Mouse (Mus musculus): ENCODE results near the gene Rps11. TPM values are rescaled to one million over a fixed set of nuclear protein-coding genes. Genes with fewer than 3 reads are reported as not detected.
"Not testable (repeated sequence)": the region's sequence is repeated elsewhere in the genome, so short reads cannot be mapped to it uniquely, and the experiment has no call there.

The Rps11 gene
- total RNA-seq, 1 experiment from 2014 or later = 1,649 TPM

DNA sequence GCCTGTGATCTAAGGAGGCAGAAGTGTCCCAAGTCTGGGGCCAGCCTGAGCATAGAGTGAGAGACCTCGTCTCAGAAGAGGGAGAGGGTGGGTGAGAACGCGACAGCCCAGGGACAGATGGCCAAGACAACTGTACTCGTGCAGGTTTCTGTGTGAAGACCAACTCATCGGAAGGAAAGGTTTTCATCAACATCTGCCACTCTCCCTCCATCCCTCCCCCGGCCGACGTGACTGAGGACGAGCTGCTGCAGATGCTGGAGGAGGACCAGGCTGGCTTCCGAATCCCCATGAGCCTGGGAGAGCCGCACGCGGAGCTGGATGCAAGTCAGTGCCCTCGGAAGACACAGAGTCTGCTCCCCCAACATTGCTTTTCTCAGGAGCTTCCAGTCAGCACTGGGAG lies 33.2 kb upstream of the Rps11 start:
- no peak for ATAC-seq (replicated peaks in 1 of 2; ENCODE audit: insufficient read depth in 1 of 2, low FRiP score in 2 of 2, low TSS enrichment in 1 of 2, low read depth in 1 of 2, poor library complexity in 2 of 2, severe bottlenecking in 2 of 2)

DNA sequence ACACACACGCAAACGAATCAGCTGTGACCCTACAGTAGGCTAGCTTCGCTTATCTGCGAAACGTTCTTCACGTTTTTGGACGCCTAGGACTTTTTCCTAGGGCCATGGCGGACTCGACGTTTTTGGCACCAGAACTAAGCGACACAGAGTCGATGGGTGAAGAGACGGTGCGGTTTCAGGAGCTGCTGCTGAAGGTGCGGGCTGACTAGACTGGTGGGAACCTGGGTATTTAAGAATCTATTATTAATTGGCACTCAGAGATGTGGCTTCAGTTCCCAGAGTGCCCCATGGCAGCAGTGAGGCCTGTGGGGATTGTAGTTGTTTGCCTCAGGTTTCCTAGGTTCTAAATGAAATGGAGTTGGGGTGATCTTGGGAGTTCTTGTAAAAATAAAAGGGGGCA lies 32.0 kb upstream of the Rps11 start:
- ATAC-seq (replicated peaks in 1 of 2; ENCODE audit: insufficient read depth in 1 of 2, low FRiP score in 2 of 2, low TSS enrichment in 1 of 2, low read depth in 1 of 2, poor library complexity in 2 of 2, severe bottlenecking in 2 of 2) = no peak

DNA sequence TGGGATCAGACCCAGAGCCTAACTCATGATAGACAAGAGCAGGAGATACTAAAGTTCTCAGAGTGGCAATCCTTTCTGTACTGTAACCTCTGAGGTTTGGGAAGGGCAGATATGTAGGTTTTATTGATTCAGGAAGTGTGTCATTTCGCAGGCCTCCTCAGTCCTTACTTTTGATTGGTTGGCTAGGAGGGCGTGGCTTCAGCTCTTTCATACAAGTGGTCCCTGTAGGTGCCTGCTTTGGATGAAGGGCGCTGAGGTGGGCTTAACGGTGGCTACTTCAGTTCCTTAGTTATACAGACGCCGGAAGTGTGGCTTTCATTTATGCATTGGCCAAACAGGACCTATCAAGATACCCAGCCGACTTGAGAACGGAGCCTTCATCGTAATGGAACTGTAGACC lies 31.4 kb upstream of the Rps11 start:
- ATAC-seq (replicated peaks in 1 of 2; ENCODE audit: insufficient read depth in 1 of 2, low FRiP score in 2 of 2, low TSS enrichment in 1 of 2, low read depth in 1 of 2, poor library complexity in 2 of 2, severe bottlenecking in 2 of 2) = no peak

DNA sequence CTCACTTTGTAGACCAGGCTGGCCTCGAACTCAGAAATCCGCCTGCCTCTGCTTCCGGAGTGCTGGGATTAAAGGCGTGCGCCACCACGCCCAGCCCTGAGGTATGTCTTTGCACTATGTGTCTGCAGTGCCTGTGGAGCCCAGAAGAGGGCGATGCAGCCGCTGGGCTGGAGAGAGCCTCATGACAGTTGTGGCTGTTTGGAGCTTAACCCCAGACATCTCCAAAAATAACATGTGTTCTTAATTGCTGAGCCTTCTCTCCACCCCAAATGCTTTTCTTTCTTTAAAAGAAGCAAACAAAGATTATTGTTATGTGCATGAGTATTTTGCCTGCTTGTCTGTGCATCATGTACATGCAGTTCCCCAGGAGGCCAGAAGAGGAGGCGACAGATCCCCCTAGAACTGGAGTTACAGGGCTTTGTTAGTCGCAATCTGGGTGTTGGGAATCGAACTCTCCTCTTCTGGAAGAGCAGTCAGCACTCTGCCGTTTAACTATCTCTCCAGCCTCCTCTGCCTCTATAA lies 30.8 kb upstream of the Rps11 start:
- no peak for ATAC-seq (replicated peaks in 1 of 2; ENCODE audit: insufficient read depth in 1 of 2, low FRiP score in 2 of 2, low TSS enrichment in 1 of 2, low read depth in 1 of 2, poor library complexity in 2 of 2, severe bottlenecking in 2 of 2)

DNA sequence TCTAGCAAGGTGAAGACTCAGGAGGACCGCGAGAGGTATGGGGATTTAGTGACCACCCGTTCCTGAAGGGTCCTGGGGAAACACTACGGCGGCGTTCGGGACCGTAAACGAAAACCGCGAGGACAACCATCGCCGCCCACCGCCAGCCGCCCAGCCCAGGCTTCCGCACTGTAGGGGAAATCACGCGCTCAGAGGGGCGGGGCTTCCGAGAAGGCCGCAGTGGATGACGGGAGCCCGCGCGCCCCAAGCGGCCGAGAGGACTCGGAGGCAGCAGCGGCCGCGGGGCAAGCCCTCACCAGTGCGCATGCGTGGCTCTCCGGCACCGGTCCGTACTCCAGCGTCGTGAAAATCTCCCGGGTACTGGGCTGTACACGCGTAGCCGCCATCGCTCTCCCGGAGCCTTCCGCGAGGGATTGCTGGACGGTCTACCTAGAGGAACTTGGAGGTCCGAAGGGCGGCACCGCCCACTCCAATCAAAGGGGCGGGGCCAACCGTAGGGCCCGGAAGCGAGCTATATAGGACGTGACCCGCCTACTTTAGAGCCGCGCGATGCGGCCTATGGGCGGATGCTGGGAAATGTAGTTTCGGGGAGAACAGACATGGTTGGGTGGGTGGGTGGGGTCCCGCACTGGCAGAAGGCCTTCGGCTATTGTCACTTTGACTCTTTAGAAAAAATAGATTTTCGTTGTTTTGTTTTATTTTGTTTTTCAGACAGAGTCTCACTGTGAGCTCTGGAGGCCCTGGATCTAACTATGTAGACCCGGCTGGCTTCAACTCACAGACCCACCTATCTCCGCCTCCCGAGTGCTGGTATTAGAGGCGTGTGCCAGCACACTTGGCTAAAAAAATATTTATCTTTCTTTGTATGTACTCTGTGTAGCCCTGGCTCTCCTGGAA lies 30.1 kb upstream of the Rps11 start, which contains the start of the genes Pih1d1 and Aldh16a1:
Pih1d1 (plus strand) TSS at position 208 of the 897 bp plus-strand sequence.
Aldh16a1 (minus strand) TSS at position 489 of the 897 bp plus-strand sequence.
- peak; percentile 93 to 94 for ATAC-seq (replicated peaks in 1 of 2; ENCODE audit: insufficient read depth in 1 of 2, low FRiP score in 2 of 2, low TSS enrichment in 1 of 2, low read depth in 1 of 2, poor library complexity in 2 of 2, severe bottlenecking in 2 of 2)

DNA sequence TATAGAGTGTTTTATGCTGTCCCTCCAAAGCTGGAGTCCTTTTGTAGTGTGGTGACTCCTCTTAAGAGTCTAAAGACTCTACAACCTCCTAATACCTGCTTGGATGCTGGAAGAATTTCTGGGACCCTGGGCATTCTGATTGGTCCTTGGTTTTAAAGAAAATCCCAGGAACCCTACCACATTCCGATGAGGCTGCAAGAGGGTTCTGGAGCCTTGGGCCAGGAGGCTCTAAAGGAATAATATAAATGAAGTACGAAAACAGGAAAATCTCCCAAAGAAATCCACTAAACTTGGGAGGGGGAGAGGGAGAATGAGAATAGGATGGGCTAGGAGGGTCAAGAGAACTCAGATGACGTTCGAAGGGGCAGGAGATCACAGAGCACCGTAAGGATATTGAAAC lies 29.3 kb upstream of the Rps11 start:
- no peak for ATAC-seq (replicated peaks in 1 of 2; ENCODE audit: insufficient read depth in 1 of 2, low FRiP score in 2 of 2, low TSS enrichment in 1 of 2, low read depth in 1 of 2, poor library complexity in 2 of 2, severe bottlenecking in 2 of 2)

DNA sequence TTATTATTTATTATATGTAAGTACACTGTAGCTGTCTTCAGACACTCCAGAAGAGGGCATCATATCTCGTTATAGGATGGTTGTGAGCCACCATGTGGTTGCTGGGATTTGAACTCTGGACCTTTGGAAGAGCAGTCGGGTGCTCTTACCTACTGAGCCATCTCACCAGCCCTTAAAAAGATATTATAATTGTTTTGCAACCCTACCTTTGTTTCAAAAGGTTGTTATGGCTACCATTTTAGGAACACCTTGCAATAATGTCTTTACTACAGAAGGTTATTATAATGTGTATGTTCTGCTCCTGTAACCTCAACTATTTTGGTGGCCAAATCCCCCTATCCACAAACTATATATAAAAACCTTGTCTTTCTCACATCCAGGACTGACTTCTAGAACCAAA lies 28.8 kb upstream of the Rps11 start:
- ATAC-seq (replicated peaks in 1 of 2; ENCODE audit: insufficient read depth in 1 of 2, low FRiP score in 2 of 2, low TSS enrichment in 1 of 2, low read depth in 1 of 2, poor library complexity in 2 of 2, severe bottlenecking in 2 of 2) = not testable (repeated sequence)

DNA sequence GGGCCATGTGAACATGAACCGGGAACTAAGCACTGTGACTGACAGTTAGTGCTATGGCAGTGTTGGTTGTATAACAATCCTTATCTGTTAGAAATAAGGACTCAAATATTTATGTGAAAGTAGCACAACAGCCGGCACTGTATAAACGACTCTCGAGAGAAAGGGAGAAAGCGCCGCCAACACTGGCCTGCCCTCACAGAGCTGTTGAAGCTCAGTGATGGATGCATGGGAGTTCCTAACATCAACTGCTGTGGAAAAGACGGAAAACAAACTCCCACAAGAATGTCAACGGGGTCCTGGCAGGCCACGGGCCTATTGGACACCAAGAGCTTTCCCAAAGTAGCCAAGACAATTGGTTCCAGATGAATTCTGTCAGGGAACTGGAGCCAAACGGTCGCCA lies 27.1 kb upstream of the Rps11 start:
- no peak for ATAC-seq (replicated peaks in 1 of 2; ENCODE audit: insufficient read depth in 1 of 2, low FRiP score in 2 of 2, low TSS enrichment in 1 of 2, low read depth in 1 of 2, poor library complexity in 2 of 2, severe bottlenecking in 2 of 2)

DNA sequence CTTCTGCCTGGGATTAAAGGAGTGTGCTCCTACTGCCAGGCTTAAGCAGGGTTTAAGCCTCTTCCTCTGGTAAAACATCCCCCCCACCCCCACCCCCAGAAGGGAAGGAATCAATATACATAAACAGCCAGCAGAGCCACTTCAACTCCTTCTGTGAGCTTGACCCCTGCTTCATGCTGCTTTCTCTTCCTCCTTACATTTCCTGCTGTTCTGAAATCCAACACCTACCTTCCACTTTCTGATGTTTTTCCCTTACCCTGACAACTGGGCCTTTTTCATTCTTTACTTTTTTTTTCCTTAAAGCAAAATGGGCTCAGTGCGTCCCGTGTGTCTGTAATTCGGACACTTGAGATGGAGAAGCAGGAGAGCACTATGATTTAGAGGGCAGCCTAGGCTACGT lies 26.1 kb upstream of the Rps11 start:
- no peak for ATAC-seq (replicated peaks in 1 of 2; ENCODE audit: insufficient read depth in 1 of 2, low FRiP score in 2 of 2, low TSS enrichment in 1 of 2, low read depth in 1 of 2, poor library complexity in 2 of 2, severe bottlenecking in 2 of 2)

DNA sequence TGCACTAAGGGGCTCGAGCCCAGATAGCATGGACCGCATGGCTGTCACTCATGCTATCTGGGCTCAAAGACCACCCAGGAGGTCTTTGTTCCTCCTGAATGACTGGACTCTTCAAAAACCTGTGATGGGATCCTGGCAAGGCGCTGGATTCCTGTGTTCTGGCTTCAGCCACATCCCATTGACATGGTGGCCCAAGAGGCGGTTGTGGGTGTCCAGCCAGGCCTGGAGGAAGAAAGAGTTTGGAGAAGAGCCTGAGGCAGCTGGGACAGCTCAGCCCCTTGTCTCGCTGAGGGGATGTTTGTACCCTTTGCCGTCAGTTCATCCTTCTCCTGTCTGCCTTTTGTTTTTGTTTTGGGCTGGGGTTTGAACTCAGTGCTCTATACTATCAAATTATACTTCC lies 25.3 kb upstream of the Rps11 start:
- no peak for ATAC-seq (replicated peaks in 1 of 2; ENCODE audit: insufficient read depth in 1 of 2, low FRiP score in 2 of 2, low TSS enrichment in 1 of 2, low read depth in 1 of 2, poor library complexity in 2 of 2, severe bottlenecking in 2 of 2)

DNA sequence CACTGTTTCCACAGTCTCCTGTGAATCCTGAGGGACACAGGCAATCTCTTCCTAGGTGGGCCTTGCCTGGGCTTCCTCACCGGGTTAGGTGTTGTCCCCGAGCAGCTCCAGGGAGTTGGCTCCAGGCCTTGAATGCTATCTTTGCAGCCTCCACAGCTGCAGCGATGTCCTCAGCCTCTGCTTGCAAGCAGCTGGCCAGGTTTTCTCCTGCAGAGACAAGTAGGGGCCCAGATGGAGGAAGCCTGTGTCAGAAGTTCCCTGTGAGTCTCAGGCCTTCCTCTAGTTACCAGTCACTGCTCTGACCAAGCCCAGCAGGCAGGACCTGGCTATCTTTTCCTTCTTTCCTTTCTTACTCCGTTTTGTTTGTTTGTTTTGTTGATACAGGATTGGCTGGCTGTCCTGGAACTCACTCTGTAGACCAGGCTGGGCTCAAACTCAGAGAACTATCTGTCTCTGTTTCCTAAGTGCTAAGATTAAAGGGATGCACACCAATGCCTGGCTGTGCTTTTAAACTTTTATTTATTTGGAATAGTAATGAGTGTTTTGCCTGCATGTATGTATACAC lies 24.4 kb upstream of the Rps11 start:
- no peak for ATAC-seq (replicated peaks in 1 of 2; ENCODE audit: insufficient read depth in 1 of 2, low FRiP score in 2 of 2, low TSS enrichment in 1 of 2, low read depth in 1 of 2, poor library complexity in 2 of 2, severe bottlenecking in 2 of 2)

DNA sequence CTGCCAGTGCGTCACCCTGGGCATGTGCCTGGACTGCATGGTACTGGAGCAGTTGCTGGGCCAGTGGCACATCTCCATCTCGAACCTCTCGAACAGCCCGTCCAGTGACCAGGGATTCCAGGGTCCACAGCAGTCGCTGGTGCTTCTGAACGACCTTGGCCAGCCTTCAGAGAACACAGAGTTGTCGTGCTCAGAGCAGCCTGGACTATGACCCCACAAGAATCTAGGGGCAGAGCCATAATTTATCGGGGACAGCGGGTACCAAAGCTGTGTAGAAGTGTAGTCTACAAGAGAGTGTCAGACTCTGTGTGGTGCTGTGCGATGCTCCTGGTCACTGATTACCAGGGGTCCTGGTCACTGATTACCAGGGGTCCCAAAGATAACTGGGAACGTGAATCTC lies 23.7 kb upstream of the Rps11 start:
- no peak for ATAC-seq (replicated peaks in 1 of 2; ENCODE audit: insufficient read depth in 1 of 2, low FRiP score in 2 of 2, low TSS enrichment in 1 of 2, low read depth in 1 of 2, poor library complexity in 2 of 2, severe bottlenecking in 2 of 2)

DNA sequence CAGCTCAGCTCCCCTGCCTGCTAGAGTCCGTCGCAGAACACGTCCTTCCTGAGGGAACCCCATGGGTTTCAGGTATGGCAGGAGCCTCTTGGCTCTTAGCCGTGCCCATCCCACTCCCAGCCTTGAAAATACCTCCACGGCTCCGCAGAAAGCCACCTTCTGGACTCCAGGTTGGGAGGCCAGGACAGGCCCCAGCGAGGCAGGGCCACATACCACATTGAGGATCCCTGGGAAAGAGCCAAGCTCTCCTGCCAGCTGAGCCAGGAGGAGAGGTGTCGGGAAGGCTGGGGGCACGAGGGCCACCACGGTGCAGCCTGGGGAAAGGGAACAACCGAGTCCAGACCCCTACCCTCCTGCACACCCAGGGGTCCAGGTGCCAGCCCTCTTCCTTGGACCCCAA lies 23.0 kb upstream of the Rps11 start:
- no peak for ATAC-seq (replicated peaks in 1 of 2; ENCODE audit: insufficient read depth in 1 of 2, low FRiP score in 2 of 2, low TSS enrichment in 1 of 2, low read depth in 1 of 2, poor library complexity in 2 of 2, severe bottlenecking in 2 of 2)

DNA sequence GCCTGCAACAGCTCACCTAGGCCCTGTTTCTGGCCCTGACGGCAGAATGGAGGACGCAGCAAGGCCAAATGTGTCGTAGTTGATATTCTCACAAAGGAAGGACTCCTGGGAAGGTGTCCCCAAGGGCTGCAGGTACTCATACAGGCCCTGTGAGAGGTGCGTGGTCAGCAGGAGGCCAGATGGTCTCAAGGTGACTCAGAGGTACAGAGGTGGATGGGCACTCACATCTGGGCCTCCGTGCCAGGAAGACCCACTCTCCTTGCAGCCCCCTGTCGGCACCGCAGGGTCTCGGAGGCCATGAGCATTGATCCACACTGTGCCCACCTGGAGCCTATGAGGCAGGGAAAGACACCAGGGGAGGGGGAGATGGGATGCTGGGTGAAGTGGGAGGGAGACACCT lies 21.2 kb upstream of the Rps11 start:
- no peak for ATAC-seq (replicated peaks in 1 of 2; ENCODE audit: insufficient read depth in 1 of 2, low FRiP score in 2 of 2, low TSS enrichment in 1 of 2, low read depth in 1 of 2, poor library complexity in 2 of 2, severe bottlenecking in 2 of 2)

DNA sequence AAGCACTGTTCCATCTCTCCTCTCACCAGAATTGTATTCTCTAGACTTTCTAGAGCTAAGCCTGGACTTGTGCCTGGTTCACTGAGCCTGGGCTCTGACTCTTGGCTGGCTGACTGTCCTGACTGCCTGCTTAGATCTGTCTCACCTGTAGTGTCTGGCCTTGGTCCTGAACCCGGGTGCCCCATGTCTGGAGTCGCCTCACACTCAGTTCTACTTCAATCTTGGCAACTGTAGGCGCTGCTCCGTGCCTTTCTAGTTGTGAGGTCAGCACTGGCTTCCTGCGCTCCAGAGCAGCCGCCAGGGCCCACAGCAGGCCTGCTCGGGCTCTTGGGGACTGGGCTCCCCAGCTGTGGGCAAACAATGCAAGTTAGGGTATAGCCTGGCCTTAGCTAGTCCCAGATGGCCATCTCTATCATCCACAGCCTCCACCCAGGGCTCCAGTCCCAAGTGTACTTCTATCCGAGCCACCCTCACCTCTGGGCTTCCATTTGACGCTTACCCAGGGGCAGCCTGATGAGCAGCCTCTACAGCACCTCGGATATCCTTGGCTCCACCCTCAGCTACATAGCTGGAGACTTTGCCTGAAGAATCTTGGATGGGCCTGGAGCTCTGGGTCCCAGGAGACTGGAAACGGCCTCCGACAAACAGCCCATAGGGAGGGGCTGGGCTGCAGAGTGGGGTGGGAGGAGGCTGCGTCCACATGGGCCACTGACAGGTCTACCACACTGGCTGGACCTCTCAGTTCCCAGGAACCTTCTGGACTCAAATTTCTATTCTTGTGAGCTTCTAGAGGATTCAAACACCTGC lies 20.3 kb upstream of the Rps11 start:
- ATAC-seq (replicated peaks in 1 of 2; ENCODE audit: insufficient read depth in 1 of 2, low FRiP score in 2 of 2, low TSS enrichment in 1 of 2, low read depth in 1 of 2, poor library complexity in 2 of 2, severe bottlenecking in 2 of 2) = no peak

DNA sequence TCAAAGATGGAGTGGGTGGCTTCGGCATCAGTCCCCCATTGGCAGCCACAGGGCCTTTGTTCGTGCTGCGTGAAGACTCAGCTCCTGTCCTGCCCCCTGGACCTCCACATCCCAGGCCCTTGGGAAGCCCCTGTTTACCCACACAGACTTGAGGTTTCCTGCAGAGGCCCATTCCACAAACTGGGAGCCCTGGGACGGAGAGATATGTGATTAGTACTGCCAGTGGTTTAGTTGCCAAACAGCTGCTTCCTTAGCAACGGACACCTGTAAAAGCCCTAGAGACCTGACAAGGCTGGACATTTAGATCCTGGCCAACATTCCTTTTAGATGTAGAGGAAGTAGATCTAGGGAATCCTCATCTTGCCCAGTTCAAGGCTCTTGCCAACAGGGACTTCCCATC lies 17.7 kb upstream of the Rps11 start:
- no peak for ATAC-seq (replicated peaks in 1 of 2; ENCODE audit: insufficient read depth in 1 of 2, low FRiP score in 2 of 2, low TSS enrichment in 1 of 2, low read depth in 1 of 2, poor library complexity in 2 of 2, severe bottlenecking in 2 of 2)

DNA sequence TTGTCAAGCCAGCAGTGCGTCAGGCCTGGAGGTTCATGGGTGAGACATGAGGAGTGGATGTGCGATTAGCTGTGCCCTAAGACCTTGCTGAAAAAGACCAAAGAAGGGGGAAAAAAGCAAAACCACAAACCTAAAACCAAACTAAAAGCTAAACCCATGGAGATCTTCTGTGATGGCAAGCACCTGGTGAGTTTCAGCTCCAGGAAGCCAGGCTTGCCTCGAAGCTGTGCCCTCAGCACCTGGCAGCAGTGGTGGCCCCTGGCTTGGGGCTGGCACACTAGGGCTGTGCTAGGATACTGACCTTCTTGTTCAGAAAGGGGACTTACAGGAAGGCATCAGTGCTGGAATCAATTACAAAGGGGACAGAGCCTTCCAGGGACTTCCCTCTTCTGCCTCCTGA lies 17.1 kb upstream of the Rps11 start:
- ATAC-seq (replicated peaks in 1 of 2; ENCODE audit: insufficient read depth in 1 of 2, low FRiP score in 2 of 2, low TSS enrichment in 1 of 2, low read depth in 1 of 2, poor library complexity in 2 of 2, severe bottlenecking in 2 of 2) = no peak
